Mouse (Mus musculus) skeletal muscle tissue, adult 2 months (tissue): ENCODE measurements at regions not wholly inside any gene's neighbourhood (a gene's known extent, or its start where the extent isn't known, plus 50 kb on each side); places are given as distances from the start of the nearest gene placed in this dataset.
A peak's percentile ranks its signal among the peaks of the same experiment; 100 is the strongest.

Experiments
- DNase-seq: peaks from one replicate; pipeline ENCODE4 v3.0.0-alpha.2; 2012; ENCODE audit warnings: low read depth, low spot score

GRCm38 (mm10) chr16:44630861-44631260, 72.2 kb upstream of the Boc start:
- DNase-seq, result no peak

GRCm38 (mm10) chr16:44630426-44630825, 71.7 kb upstream of the Boc start:
- DNase-seq, result no peak

- peak; percentile 66 for DNase-seq
These were observed 70.9 kb upstream of the Boc start for GRCm38 (mm10) chr16:44629296-44630275.

GRCm38 (mm10) chr16:44625871-44626293, 67.2 kb upstream of the Boc start:
- peak; percentile 61 for DNase-seq

GRCm38 (mm10) chr16:44625108-44625616, 66.5 kb upstream of the Boc start:
- no peak for DNase-seq

- DNase-seq, result no peak
These were observed 62.9 kb upstream of the Boc start for GRCm38 (mm10) chr16:44621573-44621972.

- no peak for DNase-seq
These were observed 61.8 kb upstream of the Boc start for GRCm38 (mm10) chr16:44620536-44620935.

- DNase-seq, result no peak
These were observed 60.9 kb upstream of the Boc start for GRCm38 (mm10) chr16:44619476-44620103.

GRCm38 (mm10) chr16:44617041-44617440, 58.3 kb upstream of the Boc start:
- DNase-seq, result no peak

- peak; percentile 38 for DNase-seq
These were observed 57.7 kb upstream of the Boc start for GRCm38 (mm10) chr16:44616376-44616775.

GRCm38 (mm10) chr16:44615878-44616206, 57.1 kb upstream of the Boc start:
- DNase-seq, result no peak

GRCm38 (mm10) chr16:44615172-44615877, 56.6 kb upstream of the Boc start:
- no peak for DNase-seq

GRCm38 (mm10) chr16:44614235-44614634, 55.5 kb upstream of the Boc start:
- DNase-seq, result no peak

GRCm38 (mm10) chr16:44612676-44613075, 54.0 kb upstream of the Boc start:
- DNase-seq, result no peak

GRCm38 (mm10) chr16:44611525-44611924, 52.8 kb upstream of the Boc start:
- DNase-seq, result no peak

GRCm38 (mm10) chr16:44608586-44608985, 49.9 kb upstream of the Boc start:
- no peak for DNase-seq
